Mouse (Mus musculus): ENCODE data around the gene Fermt2. TPM values are rescaled to one million over a fixed set of nuclear protein-coding genes. Genes with fewer than 3 reads are reported as not detected.
A peak's percentile ranks its signal among the peaks of the same experiment; 100 is the strongest.

Fermt2 gene
- polyA plus RNA-seq, 1 experiment from 2014 or later, result 118 TPM

DNA sequence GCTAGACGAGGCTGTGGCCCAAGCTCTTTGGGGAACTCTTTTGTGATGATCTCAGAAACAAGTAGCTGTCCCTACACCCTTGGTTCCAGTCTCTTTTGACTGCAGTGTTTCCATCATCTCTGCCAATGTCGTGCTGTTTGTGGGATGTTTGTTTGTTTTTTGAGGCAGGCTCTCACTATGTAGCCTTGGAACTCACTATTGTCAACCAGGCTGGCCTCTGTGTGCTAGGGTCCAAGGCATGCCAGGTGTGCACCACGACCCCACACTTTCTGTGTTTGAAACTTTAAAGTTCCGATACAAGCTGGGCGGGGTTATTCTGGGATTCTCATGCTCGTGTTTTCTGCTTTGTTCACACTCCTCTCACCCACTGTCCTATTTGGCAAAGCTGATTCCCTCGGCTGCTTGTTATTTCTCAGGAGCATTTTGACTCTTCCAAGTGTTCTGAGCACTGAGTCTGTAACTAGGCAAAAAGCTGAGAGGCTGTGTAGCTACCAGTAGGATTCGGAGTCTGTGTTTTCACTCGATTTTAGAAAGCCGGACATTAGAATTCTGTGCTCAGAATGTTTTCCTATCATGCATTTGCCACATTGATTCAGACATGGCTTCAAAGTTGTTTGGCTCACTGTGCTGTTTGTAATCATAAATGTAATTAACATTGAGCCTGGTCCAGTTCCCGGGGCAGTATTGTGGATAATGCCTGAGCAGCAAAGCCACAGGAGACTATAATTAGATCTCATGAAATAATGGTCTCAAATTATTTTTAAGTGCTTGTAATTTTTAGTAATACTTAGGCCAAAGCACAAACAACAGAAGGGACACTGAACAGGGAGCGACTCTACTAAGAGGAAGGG lies 74.0 kb downstream of the Fermt2 start:
- peaks cover 53% of the 10 kb centered on the region for H3K4me1 ChIP-seq
- no peak overlapping the region for H3K4me3 ChIP-seq
- H3K27ac ChIP-seq, result peak overlapping the region; percentile 67
- 69% methylated on average over 12 of the region's 12 CpGs for WGBS
- no peaks in the 10 kb centered on the region for H3K9me3 ChIP-seq (replicated peaks)
- H3K36me3 ChIP-seq, result peaks cover 33% of the 10 kb centered on the region
- DNase-seq (ENCODE audit: low spot score), result no peak
- no peaks in the 10 kb centered on the region for H3K27me3 ChIP-seq (ENCODE audit: low read depth, poor library complexity, severe bottlenecking)

DNA sequence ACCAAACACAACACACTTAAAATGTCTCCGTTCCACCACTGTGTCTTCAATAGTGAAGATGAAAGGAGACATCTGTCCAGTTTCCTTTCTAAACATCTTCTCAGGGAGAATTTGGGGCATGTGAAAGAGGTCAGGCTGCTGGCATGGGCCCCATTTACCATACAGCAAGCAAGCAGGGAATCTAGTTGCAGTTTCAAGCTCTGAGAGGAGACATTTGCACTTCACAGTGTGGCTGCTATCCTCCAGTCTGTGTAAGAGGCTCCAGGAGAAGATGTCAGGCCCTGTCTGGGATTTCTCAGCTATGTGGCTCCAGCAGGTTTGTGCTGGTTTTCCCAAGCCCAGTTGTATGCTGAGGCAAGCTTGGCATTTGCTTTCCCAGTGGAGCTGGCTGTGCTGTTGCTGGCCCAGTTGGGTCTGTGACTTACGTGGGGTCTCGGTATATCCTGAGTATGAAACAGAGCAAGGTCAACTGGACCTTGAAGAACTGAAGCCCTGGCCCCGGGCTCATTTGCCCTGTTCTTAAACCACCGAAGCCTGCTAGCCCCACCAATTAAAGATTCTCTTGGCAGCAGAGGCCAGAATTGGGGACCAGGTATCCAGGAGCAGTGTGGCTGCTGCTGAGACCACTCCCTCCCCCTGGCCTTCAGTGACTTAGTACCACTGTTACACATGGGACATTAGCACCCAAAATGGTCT lies 76.2 kb downstream of the Fermt2 start:
- Histone ChIP-seq H3K36me3 (peaks cover 12% of the 10 kb centered on the region), H3K27ac (peak overlapping the region; percentile 68), H3K4me3 (no peak overlapping the region), H3K4me1 (peaks cover 56% of the 10 kb centered on the region), H3K27me3 (ENCODE audit: low read depth, poor library complexity, severe bottlenecking) (no peaks in the 10 kb centered on the region), H3K9me3 (replicated peaks) (no peaks in the 10 kb centered on the region)
- DNase-seq (ENCODE audit: low spot score), result no peak
- 65% methylated on average over 5 of the region's 5 CpGs for WGBS

DNA sequence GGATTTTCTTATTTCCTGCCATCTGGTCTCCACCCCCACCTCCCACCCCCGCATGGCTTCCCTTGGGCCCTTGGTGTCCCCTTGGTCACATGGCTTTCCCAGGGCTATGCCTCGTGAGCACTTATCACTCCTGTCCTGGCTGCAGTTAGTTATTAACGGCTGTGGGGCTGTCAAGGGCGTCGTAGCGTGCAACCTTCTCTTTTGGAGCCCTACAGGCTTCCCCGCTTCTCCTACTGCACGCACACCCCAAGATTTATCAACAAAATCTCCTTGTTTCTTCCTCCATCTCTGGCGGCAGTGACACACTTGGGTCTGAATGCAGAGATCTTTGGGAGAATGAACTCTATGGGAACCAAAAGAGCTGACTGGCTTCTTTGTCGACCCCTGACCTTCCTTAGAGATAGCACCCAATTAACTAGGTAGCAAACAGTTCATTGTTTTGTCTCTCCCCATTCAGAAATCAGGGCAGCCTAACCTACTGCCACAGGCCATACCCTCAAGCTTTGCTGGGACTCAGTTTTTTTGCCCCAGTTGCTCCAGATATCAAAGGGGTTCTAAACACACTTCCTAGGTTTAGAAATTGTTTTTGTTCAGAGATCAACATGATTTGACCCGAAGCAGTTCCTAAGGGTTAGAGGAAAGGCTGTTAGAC lies 76.9 kb downstream of the Fermt2 start:
- Histone ChIP-seq H3K27me3 (ENCODE audit: low read depth, poor library complexity, severe bottlenecking) (no peaks in the 10 kb centered on the region), H3K9me3 (replicated peaks) (no peaks in the 10 kb centered on the region), H3K4me1 (peaks cover 56% of the 10 kb centered on the region), H3K27ac (peak overlapping the region; percentile 77), H3K36me3 (peaks cover 6% of the 10 kb centered on the region), H3K4me3 (no peak overlapping the region)
- WGBS, result 30% methylated on average over 11 of the region's 11 CpGs
- no peak for DNase-seq (ENCODE audit: low spot score)

DNA sequence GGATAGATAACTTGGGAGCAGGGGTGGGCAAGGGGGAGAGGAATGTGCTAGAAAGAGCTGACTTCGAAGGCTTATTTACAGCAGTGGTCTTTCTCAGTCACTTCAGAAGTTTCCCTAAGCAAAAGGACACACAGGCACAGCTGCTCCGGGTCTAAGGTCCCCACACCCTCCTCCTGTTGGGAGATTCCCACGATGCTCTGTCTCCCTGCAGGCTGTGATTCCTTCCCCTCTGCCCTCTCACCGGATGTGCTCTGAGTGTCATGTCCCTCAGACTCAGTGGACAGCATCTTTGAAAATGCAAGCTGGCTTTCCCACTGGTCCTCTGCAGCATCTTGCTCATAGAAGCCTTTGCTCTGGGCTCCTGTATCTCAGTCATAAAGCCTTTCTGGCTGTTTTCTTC lies 77.8 kb downstream of the Fermt2 start:
- H3K27ac ChIP-seq, result peak overlapping the region; percentile 50; the same call in 1 of the 2 replicates
- H3K36me3 ChIP-seq, result no peaks in the 10 kb centered on the region
- 57% methylated on average over 4 of the region's 4 CpGs for WGBS
- H3K4me1 ChIP-seq, result peaks cover 55% of the 10 kb centered on the region
- no peak for DNase-seq (ENCODE audit: low spot score)
- no peaks in the 10 kb centered on the region for H3K9me3 ChIP-seq (replicated peaks)
- no peaks in the 10 kb centered on the region for H3K27me3 ChIP-seq (ENCODE audit: low read depth, poor library complexity, severe bottlenecking)
- H3K4me3 ChIP-seq, result no peak overlapping the region

DNA sequence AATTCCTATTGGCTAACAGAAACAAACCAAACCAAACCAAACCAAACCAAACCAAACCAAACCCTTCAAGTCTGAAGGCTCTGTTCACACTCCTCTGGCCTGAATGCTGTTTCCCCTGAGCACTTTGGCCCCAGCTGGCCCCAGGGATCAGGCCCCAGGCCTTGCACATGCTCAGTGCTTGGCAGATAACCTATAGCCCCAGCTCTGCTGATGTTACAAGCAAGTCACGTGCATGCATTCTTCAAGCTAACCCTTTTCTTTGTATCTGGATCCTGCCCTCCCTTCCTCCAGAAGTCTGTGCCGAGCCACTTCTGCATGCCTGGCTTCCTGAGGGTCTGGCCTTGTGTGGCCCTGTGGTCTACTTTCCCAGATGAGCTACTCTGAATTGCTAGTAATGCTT lies 78.8 kb downstream of the Fermt2 start:
- no peak for DNase-seq (ENCODE audit: low spot score)
- WGBS, result 41% methylated on average over 2 of the region's 2 CpGs
- peaks cover 46% of the 10 kb centered on the region for H3K4me1 ChIP-seq
- H3K4me3 ChIP-seq, result no peak overlapping the region
- no peaks in the 10 kb centered on the region for H3K9me3 ChIP-seq (replicated peaks)
- no peaks in the 10 kb centered on the region for H3K36me3 ChIP-seq
- no peaks in the 10 kb centered on the region for H3K27me3 ChIP-seq (ENCODE audit: low read depth, poor library complexity, severe bottlenecking)
- H3K27ac ChIP-seq, result peak overlapping the region; percentile 63

DNA sequence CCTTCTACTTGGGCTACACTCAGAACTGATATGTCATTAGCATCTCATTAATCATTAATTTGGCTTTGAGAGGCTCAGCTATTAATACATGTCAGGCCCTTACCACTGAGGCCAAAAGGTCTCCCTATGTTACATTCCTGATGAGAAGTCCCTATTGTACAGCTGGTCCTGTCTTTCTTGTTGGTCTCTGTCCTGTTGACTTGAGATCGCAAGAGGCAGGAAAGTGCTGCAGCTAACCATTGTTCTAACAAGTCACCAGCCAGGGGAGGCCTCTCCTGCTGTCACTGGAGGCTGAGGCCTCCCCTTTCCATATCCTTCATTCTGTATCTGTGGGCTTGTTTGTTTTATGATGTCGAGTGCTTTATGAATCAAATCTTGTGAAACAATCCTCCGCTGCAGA lies 83.1 kb downstream of the Fermt2 start:
- H3K36me3 ChIP-seq, result no peaks in the 10 kb centered on the region
- WGBS, result 81% methylated on average over 3 of the region's 3 CpGs
- no peak for DNase-seq (ENCODE audit: low spot score)

DNA sequence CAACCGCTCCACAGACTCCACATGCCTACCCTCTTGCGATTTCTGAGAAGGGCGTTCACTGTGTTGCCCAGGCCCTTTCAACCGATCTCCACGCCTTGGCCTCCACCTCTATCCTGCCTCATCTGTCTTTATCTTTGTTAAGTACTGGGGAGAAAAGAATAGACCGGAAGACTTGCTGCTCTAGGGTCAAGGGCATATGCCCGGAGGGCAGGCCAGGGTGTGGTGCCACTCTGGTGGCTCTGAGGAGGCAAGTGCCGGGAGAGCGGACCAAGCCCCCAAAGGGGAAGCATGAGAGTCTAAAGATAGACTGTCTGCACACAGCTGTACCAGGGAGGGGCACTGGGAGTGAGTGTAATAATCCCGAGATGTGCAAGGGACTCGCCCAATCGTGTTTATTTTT lies 84.5 kb downstream of the Fermt2 start:
- peak overlapping the region; percentile 84 for H3K27ac ChIP-seq
- no peak overlapping the region for H3K4me3 ChIP-seq
- H3K36me3 ChIP-seq, result no peaks in the 10 kb centered on the region
- no peak for DNase-seq (ENCODE audit: low spot score)
- no peaks in the 10 kb centered on the region for H3K9me3 ChIP-seq (replicated peaks)
- WGBS, result 72% methylated on average over 12 of the region's 12 CpGs
- peaks cover 43% of the 10 kb centered on the region for H3K4me1 ChIP-seq
- no peaks in the 10 kb centered on the region for H3K27me3 ChIP-seq (ENCODE audit: low read depth, poor library complexity, severe bottlenecking)

More for the DNA sequence above, 83.1 kb downstream of the Fermt2 start:
- Histone ChIP-seq H3K9me3 (replicated peaks) (no peaks in the 10 kb centered on the region), H3K4me1 (peaks cover 36% of the 10 kb centered on the region), H3K27me3 (ENCODE audit: low read depth, poor library complexity, severe bottlenecking) (no peaks in the 10 kb centered on the region), H3K27ac (0 out of 2 replicates have a peak overlapping the region, but pooled peaks have one; percentile 12), H3K4me3 (no peak overlapping the region)

DNA sequence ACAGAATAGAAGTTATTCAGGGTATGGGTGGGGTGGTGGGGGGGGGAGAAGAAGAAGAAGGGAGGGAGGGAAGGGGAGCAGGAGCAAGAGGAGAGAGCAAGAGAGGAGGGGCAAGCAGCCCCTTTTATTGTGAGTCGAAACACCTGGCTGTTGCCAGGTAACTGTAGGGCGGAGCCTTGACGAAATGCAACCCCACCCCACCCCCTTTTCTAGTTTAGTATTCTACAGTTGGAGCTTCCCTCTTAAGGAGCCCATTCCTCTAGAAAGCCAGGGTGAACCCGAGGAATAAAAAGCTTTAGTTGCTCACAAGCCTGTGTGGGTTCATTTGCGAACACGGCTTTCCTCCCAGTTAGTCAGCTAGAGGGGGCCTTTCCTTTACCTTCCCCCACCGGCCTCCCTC lies 85.0 kb downstream of the Fermt2 start:
- peak overlapping the region; percentile 84 for H3K27ac ChIP-seq
- H3K4me3 ChIP-seq, result no peak overlapping the region
- WGBS, result 51% methylated on average over 7 of the region's 7 CpGs
- H3K9me3 ChIP-seq (replicated peaks), result no peaks in the 10 kb centered on the region
- peaks cover 48% of the 10 kb centered on the region for H3K4me1 ChIP-seq
- H3K36me3 ChIP-seq, result no peaks in the 10 kb centered on the region
- no peaks in the 10 kb centered on the region for H3K27me3 ChIP-seq (ENCODE audit: low read depth, poor library complexity, severe bottlenecking)
- DNase-seq (ENCODE audit: low spot score), result no peak

DNA sequence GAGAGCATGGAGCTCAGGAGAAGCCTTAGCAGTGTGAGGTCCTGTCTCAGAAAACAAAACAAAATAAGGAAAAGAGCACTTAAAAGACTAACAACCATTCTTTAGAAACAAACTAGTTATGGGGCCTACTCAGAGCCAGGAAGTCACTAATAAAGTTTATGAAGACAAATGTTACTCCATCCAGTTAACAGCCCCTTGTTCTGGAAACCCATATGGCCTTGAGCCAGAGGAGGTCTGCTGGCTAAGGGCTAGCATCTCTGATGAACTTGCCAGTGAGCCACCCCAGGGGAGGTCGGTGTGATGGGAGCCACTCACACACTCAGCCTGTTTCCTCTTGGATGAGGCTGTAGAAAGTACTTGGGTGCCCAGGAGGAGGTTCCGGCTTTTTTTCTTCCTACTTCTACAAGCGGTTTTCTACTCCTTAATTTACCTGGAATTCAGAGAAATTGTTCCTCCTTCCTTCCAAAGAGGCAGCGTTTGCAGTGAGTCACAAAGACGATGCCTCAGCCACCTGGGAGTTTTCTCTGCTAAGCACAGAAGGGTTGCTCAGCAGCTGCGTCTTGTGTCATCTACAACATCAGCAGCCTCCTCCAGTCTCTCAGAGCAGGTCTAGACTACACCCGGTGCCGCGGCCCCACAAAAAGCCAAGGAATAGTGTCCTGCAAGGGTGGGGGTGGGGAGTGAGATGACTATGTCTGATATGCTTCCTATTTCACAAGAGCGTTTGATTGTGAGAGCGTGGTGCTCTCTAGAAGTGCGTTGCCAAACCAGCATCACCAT lies 86.9 kb downstream of the Fermt2 start:
- peak overlapping the region; percentile 84 for H3K27ac ChIP-seq
- peaks cover 62% of the 10 kb centered on the region for H3K4me1 ChIP-seq
- no peaks in the 10 kb centered on the region for H3K27me3 ChIP-seq (ENCODE audit: low read depth, poor library complexity, severe bottlenecking)
- H3K9me3 ChIP-seq (replicated peaks), result no peaks in the 10 kb centered on the region
- no peak overlapping the region for H3K4me3 ChIP-seq
- WGBS, result 52% methylated on average over 12 of the region's 12 CpGs
- H3K36me3 ChIP-seq, result no peaks in the 10 kb centered on the region
- DNase-seq (ENCODE audit: low spot score), result no peak

DNA sequence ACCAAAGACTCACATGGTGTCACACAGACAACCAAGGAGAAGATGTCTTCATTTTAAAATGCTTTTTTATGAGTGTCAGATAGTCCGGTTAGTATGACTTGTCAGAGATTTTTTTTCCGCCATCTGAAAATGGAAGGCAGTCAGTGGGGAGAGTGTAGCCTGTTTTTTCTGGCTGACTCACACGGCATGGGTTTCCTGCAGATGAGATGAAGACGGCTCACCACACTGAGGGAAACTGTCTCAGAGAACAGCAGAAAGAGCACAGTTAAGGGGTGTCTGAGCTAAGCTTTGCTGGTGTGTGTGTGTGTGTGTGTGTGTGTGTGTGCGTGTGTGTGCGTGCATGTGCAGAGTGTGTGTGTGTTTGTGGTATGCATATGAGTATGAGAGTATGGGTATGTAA lies 88.6 kb downstream of the Fermt2 start:
- WGBS, result 82% methylated on average over 6 of the region's 6 CpGs
- Histone ChIP-seq H3K9me3 (replicated peaks) (no peaks in the 10 kb centered on the region), H3K4me3 (no peak overlapping the region), H3K4me1 (peaks cover 79% of the 10 kb centered on the region), H3K27ac (peak overlapping the region; percentile 79), H3K36me3 (no peaks in the 10 kb centered on the region), H3K27me3 (ENCODE audit: low read depth, poor library complexity, severe bottlenecking) (no peaks in the 10 kb centered on the region)
- DNase-seq (ENCODE audit: low spot score), result no peak

DNA sequence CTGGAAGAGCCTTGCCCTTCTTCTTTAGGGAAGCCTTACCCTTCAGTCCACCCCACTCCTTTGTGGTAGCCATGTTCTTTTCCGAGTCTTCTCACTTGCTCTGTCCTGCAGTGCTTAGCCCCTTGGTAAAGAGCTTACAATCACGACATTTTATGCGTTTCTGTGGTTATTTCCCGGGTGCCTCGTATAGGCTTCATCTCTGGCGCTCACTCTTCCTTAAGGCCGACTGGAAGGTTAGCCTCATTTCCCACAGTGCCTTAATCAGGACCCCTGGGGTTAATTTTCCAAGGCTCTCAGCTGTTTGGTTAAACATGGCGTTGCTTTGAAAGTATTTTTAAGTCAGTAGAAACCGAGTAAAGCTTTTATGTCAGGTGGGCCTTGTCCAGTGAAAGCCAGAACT lies 90.5 kb downstream of the Fermt2 start:
- H3K9me3 ChIP-seq (replicated peaks), result no peaks in the 10 kb centered on the region
- WGBS, result 77% methylated on average over 9 of the region's 9 CpGs
- no peaks in the 10 kb centered on the region for H3K36me3 ChIP-seq
- DNase-seq (ENCODE audit: low spot score), result no peak
- H3K27me3 ChIP-seq (ENCODE audit: low read depth, poor library complexity, severe bottlenecking), result no peaks in the 10 kb centered on the region
- no peak overlapping the region for H3K4me3 ChIP-seq
- H3K27ac ChIP-seq, result peak overlapping the region; percentile 79
- H3K4me1 ChIP-seq, result peaks cover 69% of the 10 kb centered on the region

DNA sequence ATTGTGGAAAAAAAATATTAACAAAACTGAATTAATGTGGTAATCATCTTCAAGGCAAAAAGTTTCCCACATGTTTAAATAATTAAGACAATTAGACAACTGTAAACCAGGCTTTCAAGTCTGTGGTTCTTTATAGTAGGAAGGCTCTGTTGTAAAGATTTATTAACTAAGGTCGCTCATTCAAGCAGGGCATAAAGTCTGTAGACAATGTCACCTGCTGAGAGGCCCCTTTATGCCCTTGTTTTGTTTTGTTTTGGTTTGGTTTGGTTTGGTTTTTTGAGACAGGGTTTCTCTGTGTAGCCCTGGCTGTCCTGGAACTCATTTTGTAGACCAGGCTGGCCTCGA lies 91.0 kb downstream of the Fermt2 start:
- no peaks in the 10 kb centered on the region for H3K27me3 ChIP-seq (ENCODE audit: low read depth, poor library complexity, severe bottlenecking)
- H3K4me3 ChIP-seq, result 0 out of 2 replicates have a peak overlapping the region, but pooled peaks have one; percentile 8
- H3K27ac ChIP-seq, result peak overlapping the region; percentile 89
- H3K36me3 ChIP-seq, result no peaks in the 10 kb centered on the region
- H3K9me3 ChIP-seq (replicated peaks), result no peaks in the 10 kb centered on the region
- 35% methylated on average over 2 of the region's 2 CpGs for WGBS
- peaks cover 68% of the 10 kb centered on the region for H3K4me1 ChIP-seq
- DNase-seq (ENCODE audit: low spot score), result no peak
